Mouse (Mus musculus): ENCODE data around the gene Dync2li1. TPM values are rescaled to one million over a fixed set of nuclear protein-coding genes. Genes with fewer than 3 reads are reported as not detected.

Gene Dync2li1
- total RNA-seq, 2 experiments from 2014 or later: 2.5 to 3.6 TPM

DNA sequence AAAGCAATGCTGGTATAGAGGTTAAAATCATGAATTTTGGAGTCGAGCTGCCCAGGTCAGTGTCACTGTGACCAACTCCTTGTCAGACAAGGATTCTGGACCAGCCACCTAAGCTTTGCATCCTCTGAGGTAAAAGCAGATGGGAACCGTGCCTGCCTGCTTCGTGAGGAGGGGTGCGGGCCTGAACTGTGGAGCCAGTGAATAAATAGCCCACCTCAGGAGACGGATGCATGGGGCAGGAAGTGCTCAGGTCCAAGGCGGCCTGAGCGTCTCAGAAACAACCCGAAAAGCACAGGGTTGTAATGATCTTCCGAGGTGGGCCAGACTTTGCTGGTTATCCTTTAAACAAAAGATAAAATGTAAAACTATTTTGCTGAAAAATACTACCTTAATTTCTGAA is 18.8 kb downstream of the Dync2li1 start:
- no peak for DNase-seq (ENCODE audit: low spot score)

DNA sequence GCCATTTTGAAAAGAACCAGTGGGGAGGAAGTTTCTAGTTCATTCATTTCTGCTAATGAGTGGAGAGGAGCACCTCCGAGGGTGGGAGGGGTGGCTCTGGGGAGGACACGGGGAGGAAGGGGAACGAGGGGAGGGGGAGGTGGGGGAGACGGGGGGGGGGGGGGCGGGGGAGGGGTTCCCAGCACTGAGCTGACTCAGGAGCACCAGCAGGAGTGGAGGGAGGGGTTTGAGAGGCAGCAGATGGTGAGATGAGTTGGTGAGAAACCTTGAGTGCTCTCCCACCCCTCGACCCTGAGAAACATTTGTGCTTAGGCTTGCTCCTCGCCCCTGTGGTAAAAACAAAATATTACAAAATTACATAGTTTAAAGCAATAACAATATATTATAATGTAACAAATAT is 19.6 kb downstream of the Dync2li1 start:
- no peak for DNase-seq (ENCODE audit: low spot score)

DNA sequence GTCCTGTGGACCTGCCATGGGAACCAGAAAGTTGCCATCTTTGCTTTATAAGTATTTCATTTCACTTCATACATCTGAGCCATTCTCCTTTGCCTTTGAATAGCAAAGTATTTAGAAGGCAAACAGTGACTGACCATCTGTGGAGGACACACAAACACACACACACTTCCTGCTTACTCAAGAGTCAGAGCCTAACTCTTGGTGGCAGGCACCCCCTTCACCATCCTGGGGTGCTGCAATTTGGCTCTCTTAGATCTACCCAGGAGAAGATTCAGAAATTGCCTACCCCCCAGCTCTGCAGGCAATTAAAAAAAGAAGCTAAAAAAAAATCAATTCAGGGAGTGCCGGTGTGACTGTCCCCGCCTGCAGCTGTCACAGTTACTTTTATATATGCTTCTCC is 20.2 kb downstream of the Dync2li1 start:
- no peak for DNase-seq (ENCODE audit: low spot score)

DNA sequence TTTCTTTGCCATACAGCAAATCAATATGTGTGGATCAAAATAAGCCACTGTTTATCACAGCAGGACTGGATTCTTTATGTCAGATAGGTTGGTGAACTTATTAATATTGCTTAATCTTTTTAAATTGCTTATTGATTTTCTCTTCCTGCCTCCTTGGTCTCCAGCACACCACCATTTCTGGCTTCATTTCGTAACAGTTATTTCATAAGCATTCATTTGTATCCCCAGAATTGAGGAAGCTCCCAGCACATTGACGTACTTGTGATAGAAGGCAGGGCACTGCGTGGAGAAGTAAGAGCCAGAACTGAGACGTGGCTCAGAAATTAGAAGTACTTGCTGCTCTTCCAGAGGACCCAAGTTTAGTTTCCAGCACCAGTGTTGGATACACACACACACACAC is 21.3 kb downstream of the Dync2li1 start:
- DNase-seq (ENCODE audit: low spot score): no peak

DNA sequence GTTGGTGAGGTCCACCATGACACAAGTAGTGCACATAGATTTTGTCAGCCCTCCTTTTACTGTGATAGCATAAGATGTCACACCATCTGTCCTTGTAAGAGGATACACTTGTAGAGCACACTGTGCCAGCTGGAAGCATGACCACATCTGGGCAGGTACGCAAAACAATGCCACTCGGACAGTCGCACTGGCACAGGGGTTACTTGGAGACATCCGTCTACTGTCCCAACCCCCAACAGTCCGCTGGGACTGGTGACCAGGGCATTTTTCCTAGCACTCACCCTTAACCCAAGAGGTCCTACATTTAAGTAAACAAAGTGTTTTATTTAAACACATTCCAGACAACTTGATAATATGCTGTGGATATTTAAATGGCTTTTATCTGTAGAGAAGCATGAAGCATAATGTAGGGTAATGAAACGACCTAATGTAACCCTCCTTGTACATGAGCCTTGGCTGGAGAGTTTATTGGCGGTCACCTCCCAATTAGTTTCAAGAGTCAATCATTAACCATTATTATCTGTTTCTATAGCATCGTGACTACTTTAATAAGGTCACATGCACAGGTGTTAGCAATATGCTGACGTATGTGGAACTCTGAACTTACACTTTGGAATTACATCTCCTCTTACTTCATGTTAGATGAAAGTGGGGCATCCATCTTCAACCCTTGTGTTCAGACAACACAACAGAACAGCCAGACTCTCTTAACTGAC is 24.2 kb downstream of the Dync2li1 start:
- no peak for DNase-seq (ENCODE audit: low spot score)

DNA sequence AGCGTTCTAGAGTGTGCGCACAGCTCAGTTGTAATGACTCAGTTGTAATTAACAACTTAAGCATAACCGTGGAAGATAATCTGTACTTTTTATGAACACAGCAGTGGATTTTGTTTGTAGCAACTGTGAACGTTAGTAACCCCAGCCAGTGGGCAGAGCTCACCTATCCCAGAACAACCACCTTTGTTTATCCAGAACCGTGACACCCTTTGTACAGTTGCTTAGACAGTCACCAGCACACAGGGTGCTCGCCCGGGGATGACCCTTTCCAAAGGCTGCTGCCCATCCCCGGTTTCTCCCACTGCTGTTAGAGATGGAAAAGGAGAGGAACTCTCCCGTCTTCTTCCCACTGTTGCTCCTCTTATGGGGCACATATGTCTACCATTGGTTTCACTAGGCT is 27.2 kb downstream of the Dync2li1 start:
- no peak for DNase-seq (ENCODE audit: low spot score)

DNA sequence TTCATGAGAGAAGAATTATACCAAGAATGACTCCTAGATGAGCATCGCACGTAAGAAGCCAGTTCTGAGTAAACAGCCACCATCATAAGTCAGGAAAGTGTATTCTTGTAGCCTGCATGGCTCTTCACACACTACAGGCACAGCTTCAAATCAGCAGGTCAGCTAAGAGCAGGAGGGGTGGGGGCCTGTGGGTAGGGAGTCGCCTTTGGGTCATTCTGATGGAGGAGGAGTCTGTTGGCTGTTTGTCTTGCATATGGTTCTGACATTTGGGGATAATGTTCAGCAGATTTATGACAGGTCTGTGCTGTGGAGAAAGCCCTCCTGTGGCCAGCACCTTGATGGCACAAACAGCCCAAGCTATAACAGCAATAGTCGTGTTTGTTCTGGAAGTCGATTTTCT is 29.9 kb downstream of the Dync2li1 start:
- DNase-seq (ENCODE audit: low spot score): no peak

DNA sequence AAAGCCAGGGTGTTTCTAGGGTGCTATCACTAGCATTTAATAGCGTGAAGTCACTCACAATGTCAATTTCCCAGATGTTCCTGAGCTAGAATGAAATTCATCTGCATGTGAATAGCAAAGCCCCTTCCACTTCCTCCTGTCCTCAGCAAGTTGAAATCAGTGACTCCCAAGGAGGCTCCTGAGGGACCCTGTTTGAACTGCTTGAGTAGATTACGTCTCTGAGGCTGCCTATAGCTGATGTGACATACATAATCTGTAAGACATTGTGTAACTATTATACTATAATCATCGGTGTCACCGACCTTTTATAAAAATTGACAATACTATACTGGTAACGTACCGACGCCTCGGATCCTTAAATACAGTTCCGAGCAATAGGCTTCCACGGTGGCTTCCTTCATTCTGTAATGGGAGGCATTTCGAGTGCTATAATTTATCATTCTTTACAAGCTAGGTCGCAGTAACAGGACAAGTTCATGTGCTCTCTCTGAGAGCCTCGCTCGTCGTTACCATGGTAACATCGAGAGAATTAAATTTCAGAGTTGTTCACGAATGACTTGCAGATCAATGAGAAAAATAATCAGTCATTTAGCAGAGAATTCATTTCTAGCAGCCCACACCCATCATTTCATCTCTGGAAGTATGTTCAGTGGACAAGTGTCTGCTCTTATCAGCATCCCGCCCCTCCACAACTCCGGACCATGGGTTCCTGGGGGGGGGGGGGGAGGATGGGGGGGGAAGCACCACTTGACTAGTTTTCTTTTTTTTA is 30.5 kb downstream of the Dync2li1 start:
- DNase-seq (ENCODE audit: low spot score): no peak

DNA sequence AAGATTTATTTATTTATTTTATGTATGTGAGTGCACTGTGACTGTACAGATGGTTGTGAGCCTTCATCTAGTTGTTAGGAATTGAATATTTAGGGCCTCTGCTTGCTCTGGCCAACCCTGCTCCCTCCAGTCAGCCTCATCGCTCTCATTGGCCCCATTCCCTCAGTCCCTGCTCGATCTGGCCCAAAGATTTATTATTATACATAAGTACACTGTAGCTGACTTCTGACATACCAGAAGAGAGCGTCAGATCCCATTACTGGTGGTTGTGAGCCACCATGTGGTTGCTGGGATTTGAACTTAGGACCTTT is 31.1 kb downstream of the Dync2li1 start:
- no peak for DNase-seq (ENCODE audit: low spot score)

DNA sequence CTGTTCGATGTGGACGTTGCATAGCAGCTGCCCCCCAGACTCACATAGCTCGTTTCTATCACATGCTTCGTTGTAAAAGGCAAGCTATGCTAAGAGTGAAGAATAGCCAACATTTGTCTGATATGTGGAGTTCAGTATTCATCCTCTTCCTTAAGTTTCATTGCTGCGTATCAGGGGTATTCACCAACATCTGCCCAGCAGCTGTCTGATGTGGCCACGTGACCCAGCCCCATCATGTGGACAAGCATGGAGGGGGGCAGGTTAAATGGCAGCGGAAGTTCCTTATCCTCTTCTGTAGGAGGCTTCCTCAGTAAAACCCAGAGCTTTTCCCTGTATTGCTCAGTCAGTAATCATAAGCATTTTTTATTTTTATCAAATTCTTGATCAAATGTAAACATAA is 31.5 kb downstream of the Dync2li1 start:
- no peak for DNase-seq (ENCODE audit: low spot score)

DNA sequence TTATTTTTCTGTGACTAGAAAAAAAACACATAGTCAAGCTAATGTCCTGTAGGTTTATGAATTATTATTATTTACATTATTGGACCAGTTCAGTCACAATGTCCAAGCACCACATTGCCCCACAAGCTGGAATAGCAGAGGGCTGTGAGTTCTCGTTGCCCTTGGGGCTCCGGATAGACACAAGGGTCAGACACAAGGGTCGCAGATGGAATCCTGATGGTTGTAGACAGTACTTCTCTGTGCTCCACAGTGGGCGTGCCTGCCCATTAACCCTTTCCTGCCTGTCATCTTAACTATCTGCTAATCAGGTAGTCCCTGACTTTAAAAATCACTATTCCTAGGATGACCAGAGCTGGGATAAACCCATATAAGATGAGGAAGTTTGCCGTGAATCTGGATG is 31.9 kb downstream of the Dync2li1 start:
- no peak for DNase-seq (ENCODE audit: low spot score)

DNA sequence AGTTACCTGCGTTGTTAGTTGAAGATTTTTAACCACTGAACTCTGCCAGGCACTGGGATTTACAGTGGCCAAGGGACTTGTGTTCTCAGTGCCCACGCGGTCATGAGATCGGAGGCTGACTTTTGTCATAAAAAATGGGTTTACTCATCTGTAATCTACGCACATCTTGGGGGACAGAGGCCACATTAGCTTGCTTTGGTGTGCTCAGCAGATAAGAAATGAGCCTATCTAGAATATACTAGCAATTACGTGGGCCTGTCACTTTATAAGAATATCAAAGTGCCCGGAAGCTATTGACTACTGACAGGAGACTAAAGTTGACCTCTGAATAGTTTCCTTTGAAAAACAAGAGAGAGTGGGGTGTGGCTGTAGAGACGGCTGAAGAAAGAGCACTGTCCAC is 32.7 kb downstream of the Dync2li1 start:
- no peak for DNase-seq (ENCODE audit: low spot score)

DNA sequence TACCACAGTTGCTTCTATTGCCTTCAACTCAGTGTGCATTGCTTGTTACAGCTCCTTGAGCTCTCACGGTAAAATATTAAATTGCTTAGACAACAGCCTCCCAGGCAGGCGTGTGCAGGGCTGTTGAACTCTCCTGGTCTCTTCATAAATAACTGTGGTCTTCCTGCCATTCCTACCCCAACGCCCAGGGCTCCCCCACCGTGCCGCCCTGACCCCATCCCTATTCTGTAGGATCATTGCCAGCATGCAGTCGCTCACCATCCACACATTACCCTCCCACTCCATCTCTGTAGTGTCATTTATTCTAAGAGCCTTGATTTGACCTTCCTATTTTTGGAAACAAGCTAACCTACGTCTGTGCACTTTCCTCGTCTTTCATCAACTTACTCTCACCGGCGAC is 38.8 kb downstream of the Dync2li1 start:
- no peak for DNase-seq (ENCODE audit: low spot score)

DNA sequence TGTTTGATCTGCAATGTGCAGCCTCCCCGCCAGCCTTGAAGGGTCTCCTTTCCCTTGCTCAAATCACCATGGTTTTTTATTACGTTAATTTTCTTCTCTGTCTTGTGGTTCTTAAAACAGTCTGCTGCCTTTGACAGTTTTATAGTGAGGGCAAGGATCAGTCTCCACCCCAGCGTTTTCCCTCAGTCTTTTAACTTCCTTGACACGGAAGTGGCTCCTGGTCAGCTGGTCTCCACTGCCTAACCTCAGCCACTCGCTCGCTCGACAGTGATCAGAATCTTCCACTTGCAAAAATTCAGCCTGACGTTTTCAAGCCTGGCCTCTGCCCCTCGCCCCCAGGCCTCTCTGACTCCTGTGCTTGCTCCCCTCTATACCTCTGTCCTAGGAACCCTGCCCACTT is 39.4 kb downstream of the Dync2li1 start:
- DNase-seq (ENCODE audit: low spot score): no peak

DNA sequence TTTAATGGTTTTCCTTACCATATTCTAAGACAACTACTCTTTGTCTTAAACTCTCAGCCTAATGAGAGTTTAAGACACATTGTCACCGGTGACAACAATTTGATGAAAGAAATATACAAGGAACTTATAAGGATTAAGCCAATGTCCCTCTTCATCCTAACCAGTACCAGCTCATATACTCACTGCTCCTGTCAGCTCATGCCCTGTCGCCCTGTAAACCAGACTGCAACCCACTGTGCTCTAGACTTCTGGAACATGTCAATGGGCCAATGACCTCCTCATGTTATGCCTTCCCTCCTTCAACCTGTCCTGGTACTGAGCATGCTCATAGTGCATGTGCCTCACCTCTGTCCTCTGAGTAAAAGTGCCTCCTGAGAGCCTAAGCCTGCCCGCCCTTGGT is 41.6 kb downstream of the Dync2li1 start:
- DNase-seq (ENCODE audit: low spot score): no peak

DNA sequence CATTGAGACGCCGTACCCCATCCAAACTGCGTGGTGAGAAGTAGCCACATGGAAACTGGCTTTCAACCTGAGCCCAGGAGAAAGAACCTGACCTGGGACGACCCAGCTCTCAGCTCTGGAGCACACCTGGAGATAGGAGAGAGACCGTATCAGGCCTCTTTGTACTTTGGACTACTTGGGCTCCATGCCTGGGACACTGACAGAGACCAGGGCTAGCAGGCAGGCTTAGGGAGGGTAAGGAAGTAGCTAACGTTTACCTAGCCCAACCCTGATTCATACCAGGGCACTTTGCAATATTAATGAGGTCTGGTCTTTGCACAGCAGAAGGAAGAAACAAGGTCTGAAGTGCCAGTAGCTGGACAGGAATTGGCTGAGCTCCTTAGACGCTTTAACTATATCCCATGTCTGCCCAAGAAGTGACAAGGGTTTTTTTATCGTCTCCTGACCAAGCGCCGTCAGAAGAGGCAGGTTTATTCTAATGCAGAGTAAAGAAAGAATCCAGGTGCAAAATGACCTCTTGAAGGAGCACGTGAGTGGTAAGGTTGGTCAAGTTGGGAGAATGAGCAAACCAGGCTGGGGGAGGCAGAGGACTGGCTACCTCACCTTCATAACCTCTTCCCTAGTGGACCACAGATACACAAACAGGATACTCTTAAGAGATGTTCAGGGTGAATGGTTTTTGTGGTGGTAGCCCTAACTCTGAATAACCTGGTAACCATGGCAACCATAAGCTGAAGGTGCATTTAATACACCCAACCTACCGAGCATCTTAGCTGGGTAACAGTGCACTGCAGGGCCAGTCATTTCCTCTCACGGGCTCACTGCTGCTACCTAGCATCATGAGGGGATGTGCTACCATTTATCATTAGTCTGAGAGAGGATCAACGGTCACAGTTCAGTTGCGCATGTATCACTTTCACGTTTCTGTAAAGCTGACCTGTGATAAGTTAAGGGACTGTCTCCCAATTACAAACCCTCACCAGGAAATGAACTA is 46.4 kb downstream of the Dync2li1 start:
- DNase-seq (ENCODE audit: low spot score): no peak

DNA sequence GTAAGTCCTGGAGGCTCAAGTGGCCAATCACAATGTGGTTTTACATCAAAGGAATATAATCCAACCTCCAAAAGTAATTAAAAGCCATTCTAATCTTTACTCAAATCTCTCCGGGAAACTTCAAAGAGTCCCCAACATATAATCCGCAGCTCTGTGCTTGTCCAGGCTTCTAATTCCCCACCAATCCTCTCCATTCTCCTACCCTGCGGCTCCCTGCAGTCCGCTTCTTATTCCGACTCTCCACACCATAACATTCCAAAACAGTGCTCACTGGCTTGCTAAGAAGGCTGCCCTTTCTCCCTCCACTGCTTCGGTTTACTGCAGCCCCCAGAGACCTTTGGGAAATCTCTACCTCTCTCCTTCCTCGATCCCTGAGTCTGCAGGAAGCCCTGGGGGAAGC is 47.8 kb downstream of the Dync2li1 start:
- no peak for DNase-seq (ENCODE audit: low spot score)

DNA sequence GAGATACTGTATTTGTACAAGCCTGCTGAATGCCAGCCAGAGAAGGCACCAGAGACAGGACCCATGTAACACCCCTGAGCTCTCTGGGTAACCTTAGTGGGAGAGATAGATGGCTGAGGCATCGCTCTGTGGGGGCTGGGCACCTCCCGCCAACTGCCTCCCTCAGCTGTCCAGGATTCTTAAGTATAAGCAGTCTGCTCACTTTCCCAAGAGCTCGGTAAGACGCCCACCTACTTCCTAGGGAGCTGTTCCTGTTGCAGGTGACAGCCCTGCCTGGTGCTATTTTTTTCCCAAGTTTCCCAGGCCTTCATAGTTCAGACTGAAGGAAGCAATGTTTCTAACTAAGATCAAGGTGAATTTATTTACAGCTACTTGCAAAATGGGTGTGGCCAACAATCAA is 48.9 kb downstream of the Dync2li1 start:
- no peak for DNase-seq (ENCODE audit: low spot score)

DNA sequence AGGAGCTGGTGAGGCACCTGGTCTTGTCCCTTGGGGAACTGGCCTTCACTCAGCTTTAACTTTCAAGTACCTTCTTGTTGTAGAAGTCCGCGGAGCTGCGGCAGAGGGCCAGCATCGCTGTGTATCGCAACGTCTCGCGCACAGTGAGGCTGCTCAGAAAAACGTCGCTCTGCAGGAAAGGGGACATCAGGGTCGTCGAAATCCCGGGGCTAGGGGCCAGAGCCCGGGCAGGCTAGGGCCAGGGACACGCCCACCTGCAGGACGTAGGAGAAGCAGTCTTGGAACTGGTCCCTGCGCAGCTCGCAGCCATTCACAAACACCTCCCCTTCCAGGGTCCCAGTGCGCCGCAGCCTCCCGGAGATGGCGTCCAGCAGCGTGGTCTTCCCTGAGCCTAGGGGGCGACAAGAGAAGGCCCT is 49.7 kb downstream of the Dync2li1 start, which contains the start of gene Abcg8:
Gene Abcg8 (plus strand): TSS at position 352 of the 416 bp plus-strand sequence.
- DNase-seq (ENCODE audit: low spot score): no peak

DNA sequence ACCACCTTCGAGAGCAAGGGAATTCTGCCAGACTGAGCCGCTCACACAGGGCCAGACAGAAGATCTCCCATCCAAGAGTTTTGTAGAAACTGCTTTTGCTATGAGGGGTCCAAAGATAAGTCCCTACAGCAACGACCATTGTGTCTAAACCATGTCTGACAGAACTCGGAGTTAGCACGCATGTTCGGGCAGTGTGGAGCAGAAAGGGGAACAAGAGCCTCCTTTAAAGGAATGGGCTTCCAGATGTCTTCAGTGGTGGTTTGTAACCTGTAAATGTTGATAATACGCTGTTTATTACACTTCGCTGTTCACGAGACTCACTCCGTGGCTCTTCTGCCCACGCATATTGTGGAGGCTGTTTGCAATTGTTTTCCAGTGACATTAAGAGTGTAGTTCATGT is 51.3 kb downstream of the Dync2li1 start:
- DNase-seq (ENCODE audit: low spot score): no peak

DNA sequence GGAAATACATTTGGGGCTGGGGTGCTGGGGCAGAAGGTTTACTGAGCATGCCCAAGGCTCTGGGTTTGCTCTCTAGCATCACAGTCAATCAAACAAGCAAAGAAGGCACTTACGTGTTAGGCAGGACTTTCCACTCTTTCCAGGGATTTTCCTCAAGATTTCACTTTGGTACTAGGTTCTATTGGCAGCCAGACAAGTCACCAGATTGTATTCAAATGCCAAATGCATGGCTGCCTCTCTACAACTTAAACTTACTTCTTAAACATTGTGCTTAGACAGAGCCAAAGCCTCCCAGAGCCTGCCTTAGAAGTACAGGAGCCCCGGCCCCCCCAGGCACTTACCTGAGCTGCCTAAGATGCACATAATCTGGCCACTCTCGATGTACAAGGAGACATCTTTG is 55.4 kb downstream of the Dync2li1 start:
- DNase-seq (ENCODE audit: low spot score): no peak

Data from gastrocnemius, adult 18-20 months (tissue).